Mouse (Mus musculus): ENCODE measurements around the gene Ltbp1. TPM values are rescaled to one million over a fixed set of nuclear protein-coding genes. Genes with fewer than 3 reads are reported as not detected.

Ltbp1 gene
- polyA plus RNA-seq, 2 experiments = 83.3 to 104 TPM

DNA sequence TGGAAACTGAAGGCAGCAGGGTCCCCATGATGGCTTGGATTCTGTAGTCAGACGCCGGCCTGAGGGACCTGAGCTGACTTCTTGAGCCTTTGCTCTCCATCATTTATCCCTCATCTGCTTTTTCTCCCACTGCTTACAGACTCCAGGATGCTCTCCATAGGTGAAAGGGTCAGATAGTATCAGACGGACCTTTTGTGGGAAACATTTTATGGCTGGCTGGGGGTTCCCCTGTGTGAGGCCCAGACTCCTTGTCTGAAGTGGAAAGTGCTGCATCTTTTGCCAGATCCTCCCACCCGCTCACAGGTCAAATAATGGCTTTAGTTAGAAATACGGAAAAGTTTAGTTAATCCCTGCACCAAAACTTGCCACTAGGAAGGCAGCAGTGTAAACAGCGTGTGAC, 138.6 kb downstream of the Ltbp1 start:
- no peak for DNase-seq (ENCODE audit: low spot score)
- H3K4me3 ChIP-seq (replicated peaks; ENCODE audit: low read length) = no peak overlapping the region
- no peak for ATAC-seq (ENCODE audit: low FRiP score, low read depth)

DNA sequence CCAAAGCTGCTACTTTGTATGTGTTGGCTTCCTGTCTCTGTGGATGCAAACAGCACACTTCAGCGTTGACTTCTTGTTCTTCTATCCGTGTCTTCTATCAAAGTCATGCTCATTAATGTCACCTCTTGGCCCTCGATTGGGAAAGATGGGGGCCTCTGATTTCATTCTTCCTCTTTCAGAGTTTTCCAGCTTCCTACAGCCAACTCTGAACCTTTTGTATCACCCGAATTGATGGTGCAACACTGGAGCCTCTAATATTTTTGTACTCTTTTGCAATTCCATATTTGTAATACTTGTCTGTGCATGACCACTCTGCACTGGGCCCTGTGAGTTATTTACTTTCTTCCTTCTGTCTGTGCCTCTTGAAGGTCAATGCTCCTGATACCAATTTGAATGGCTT, 141.8 kb downstream of the Ltbp1 start:
- Histone ChIP-seq H3K4me1 (ENCODE audit: control insufficient read depth, insufficient read depth, low read length) (0 out of 2 replicates have a peak, but pooled peaks cover 3% of the 10 kb centered on the region), H3K4me3 (replicated peaks; ENCODE audit: low read length) (no peak overlapping the region), H3K9me3 (ENCODE audit: control insufficient read depth, low read length) (no peaks in the 10 kb centered on the region), H3K36me3 (ENCODE audit: control insufficient read depth, insufficient read depth, low read length) (peaks cover 5% of the 10 kb centered on the region; the same call in 1 of the 2 replicates), H3K9ac (ENCODE audit: low read depth, low read length, severe bottlenecking) (no peak overlapping the region), H3K4me2 (replicated peaks; ENCODE audit: low read depth, low read length, severe bottlenecking) (no peak overlapping the region), H3K27me3 (ENCODE audit: control insufficient read depth, insufficient read depth, low read length) (no peaks in the 10 kb centered on the region), H3K27ac (replicated peaks; ENCODE audit: low read depth, low read length) (no peak overlapping the region)
- DNase-seq (ENCODE audit: low spot score) (no peak), ATAC-seq (ENCODE audit: low FRiP score, low read depth) (no peak)
- no peak for TF ChIP-seq POLR2A (IDR thresholded peaks at IDR 0.05; ENCODE audit: borderline replicate concordance, extremely low read depth, insufficient read depth, insufficient read length)
- WGBS = 94% methylated on average over 4 of the region's 4 CpGs

More for the DNA sequence above, 138.6 kb downstream of the Ltbp1 start:
- H3K4me2 ChIP-seq (replicated peaks; ENCODE audit: low read depth, low read length, severe bottlenecking) = no peak overlapping the region
- H3K9ac ChIP-seq (ENCODE audit: low read depth, low read length, severe bottlenecking) = no peak overlapping the region
- no peak overlapping the region for H3K27ac ChIP-seq (replicated peaks; ENCODE audit: low read depth, low read length)
- no peaks in the 10 kb centered on the region for H3K36me3 ChIP-seq (ENCODE audit: control insufficient read depth, insufficient read depth, low read length)
- no peaks in the 10 kb centered on the region for H3K27me3 ChIP-seq (ENCODE audit: control insufficient read depth, insufficient read depth, low read length)
- no peaks in the 10 kb centered on the region for H3K4me1 ChIP-seq (ENCODE audit: control insufficient read depth, insufficient read depth, low read length)
- no peak for TF ChIP-seq POLR2A (IDR thresholded peaks at IDR 0.05; ENCODE audit: borderline replicate concordance, extremely low read depth, insufficient read depth, insufficient read length)
- H3K9me3 ChIP-seq (ENCODE audit: control insufficient read depth, low read length) = no peaks in the 10 kb centered on the region
- 58% methylated on average over 6 of the region's 6 CpGs for WGBS

GRCm38 (mm10) chr17:75151800-75152199, 146.4 kb downstream of the Ltbp1 start:
- ATAC-seq (ENCODE audit: low FRiP score, low read depth) = no peak
- no peaks in the 10 kb centered on the region for H3K27me3 ChIP-seq (ENCODE audit: control insufficient read depth, insufficient read depth, low read length)
- WGBS = 75% methylated on average over 9 of the region's 9 CpGs
- peaks cover 5% of the 10 kb centered on the region; the same call in 1 of the 2 replicates for H3K36me3 ChIP-seq (ENCODE audit: control insufficient read depth, insufficient read depth, low read length)
- H3K4me2 ChIP-seq (replicated peaks; ENCODE audit: low read depth, low read length, severe bottlenecking) = no peak overlapping the region
- H3K4me3 ChIP-seq (replicated peaks; ENCODE audit: low read length) = no peak overlapping the region
- H3K4me1 ChIP-seq (ENCODE audit: control insufficient read depth, insufficient read depth, low read length) = 0 out of 2 replicates have a peak, but pooled peaks cover 6% of the 10 kb centered on the region
- no peak for DNase-seq (ENCODE audit: low spot score)
- H3K9me3 ChIP-seq (ENCODE audit: control insufficient read depth, low read length) = no peaks in the 10 kb centered on the region
- H3K27ac ChIP-seq (replicated peaks; ENCODE audit: low read depth, low read length) = no peak overlapping the region
- no peak for TF ChIP-seq POLR2A (IDR thresholded peaks at IDR 0.05; ENCODE audit: borderline replicate concordance, extremely low read depth, insufficient read depth, insufficient read length)
- no peak overlapping the region for H3K9ac ChIP-seq (ENCODE audit: low read depth, low read length, severe bottlenecking)

DNA sequence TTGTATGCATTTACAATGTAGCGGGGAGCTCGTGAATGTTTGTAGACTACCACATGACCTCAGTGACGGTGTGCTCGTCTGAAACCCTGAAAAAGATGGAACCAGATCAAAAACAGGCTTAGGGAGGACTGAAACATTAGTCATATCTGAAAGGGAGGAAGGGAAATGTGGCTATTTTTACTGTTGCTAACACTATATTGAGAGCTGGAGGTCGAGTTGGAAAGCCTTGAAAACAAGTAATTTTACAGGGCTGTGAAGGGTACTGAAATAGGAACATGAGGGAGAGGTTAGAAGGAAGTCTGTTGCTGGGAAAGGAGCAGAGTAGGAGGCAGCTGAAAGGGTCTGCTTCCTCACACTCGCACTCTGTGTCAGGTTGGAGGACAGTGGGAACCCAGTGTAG, 147.7 kb downstream of the Ltbp1 start:
- Histone ChIP-seq H3K4me1 (ENCODE audit: control insufficient read depth, insufficient read depth, low read length) (0 out of 2 replicates have a peak, but pooled peaks cover 6% of the 10 kb centered on the region), H3K4me3 (replicated peaks; ENCODE audit: low read length) (no peak overlapping the region), H3K9me3 (ENCODE audit: control insufficient read depth, low read length) (no peaks in the 10 kb centered on the region), H3K36me3 (ENCODE audit: control insufficient read depth, insufficient read depth, low read length) (peaks cover 5% of the 10 kb centered on the region; the same call in 1 of the 2 replicates), H3K4me2 (replicated peaks; ENCODE audit: low read depth, low read length, severe bottlenecking) (no peak overlapping the region), H3K9ac (ENCODE audit: low read depth, low read length, severe bottlenecking) (no peak overlapping the region), H3K27ac (replicated peaks; ENCODE audit: low read depth, low read length) (no peak overlapping the region), H3K27me3 (ENCODE audit: control insufficient read depth, insufficient read depth, low read length) (no peaks in the 10 kb centered on the region)
- ATAC-seq (ENCODE audit: low FRiP score, low read depth) (no peak), DNase-seq (ENCODE audit: low spot score) (no peak)
- no peak for TF ChIP-seq POLR2A (IDR thresholded peaks at IDR 0.05; ENCODE audit: borderline replicate concordance, extremely low read depth, insufficient read depth, insufficient read length)
- WGBS = 57% methylated on average over 6 of the region's 6 CpGs

DNA sequence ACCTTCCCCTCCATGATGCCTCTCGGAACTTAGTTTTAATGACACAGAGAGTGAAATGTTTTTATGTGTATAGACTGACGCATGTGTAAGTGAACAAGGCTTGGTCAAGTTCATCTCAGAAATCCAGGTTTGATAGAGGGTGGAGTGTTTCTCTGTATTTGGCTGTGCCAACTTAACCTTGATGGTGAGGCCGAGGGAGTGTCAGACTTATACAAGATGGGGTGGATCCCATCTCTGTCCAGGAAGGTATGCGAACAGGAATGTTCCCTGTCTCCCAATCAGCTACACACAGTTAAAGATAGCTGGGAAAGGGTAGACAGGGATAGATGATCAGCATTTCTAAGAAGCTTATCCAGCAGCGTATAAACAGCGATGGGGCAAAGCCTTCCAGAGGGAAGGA, 153.0 kb downstream of the Ltbp1 start:
- ATAC-seq (ENCODE audit: low FRiP score, low read depth) (no peak), DNase-seq (ENCODE audit: low spot score) (no peak)
- no peak overlapping the region for H3K4me2 ChIP-seq (replicated peaks; ENCODE audit: low read depth, low read length, severe bottlenecking)
- H3K27ac ChIP-seq (replicated peaks; ENCODE audit: low read depth, low read length) = no peak overlapping the region
- 0 out of 2 replicates have a peak, but pooled peaks cover 2% of the 10 kb centered on the region for H3K4me1 ChIP-seq (ENCODE audit: control insufficient read depth, insufficient read depth, low read length)
- WGBS = 84% methylated on average over 6 of the region's 6 CpGs
- H3K4me3 ChIP-seq (replicated peaks; ENCODE audit: low read length) = no peak overlapping the region
- no peaks in the 10 kb centered on the region for H3K9me3 ChIP-seq (ENCODE audit: control insufficient read depth, low read length)
- no peak overlapping the region for H3K9ac ChIP-seq (ENCODE audit: low read depth, low read length, severe bottlenecking)
- H3K36me3 ChIP-seq (ENCODE audit: control insufficient read depth, insufficient read depth, low read length) = no peaks in the 10 kb centered on the region; the same call in 1 of the 2 replicates
- TF ChIP-seq POLR2A (IDR thresholded peaks at IDR 0.05; ENCODE audit: borderline replicate concordance, extremely low read depth, insufficient read depth, insufficient read length) = no peak
- H3K27me3 ChIP-seq (ENCODE audit: control insufficient read depth, insufficient read depth, low read length) = no peaks in the 10 kb centered on the region
